Mouse (Mus musculus) embryonic facial prominence, embryonic 10.5 days (tissue): ENCODE measurements around the gene Tead2. TPM values are rescaled to one million over a fixed set of nuclear protein-coding genes. Genes with fewer than 3 reads are reported as not detected.

Experiments used
- DNase-seq: peaks from one replicate; pipeline ENCODE4 v3.0.0-alpha.2; 2017; ENCODE audit warnings: low spot score
- H3K27ac ChIP-seq: fragments of 300-500 bp; sonication (generic); replicated peaks from 2 replicates; pipeline ENCODE4 v1.5.1; 2016; ENCODE audit warnings: mild to moderate bottlenecking
- H3K27me3 ChIP-seq: fragments of 300-500 bp; sonication (generic); replicated peaks from 2 replicates; pipeline ENCODE4 v1.6.1; 2016; ENCODE audit warnings: low read depth, mild to moderate bottlenecking; ENCODE audit not compliant: poor library complexity, severe bottlenecking
- H3K36me3 ChIP-seq: fragments of 300-500 bp; sonication (generic); replicated peaks from 2 replicates; pipeline ENCODE4 v1.6.1; 2016; ENCODE audit warnings: mild to moderate bottlenecking, moderate library complexity
- H3K4me1 ChIP-seq: fragments of 300-500 bp; sonication (generic); 2 replicates; pipeline ENCODE4 v1.6.1; 2016
- H3K4me3 ChIP-seq: fragments of 300-500 bp; sonication (generic); 2 replicates; pipeline ENCODE4 v1.5.1; 2016; ENCODE audit warnings: mild to moderate bottlenecking, moderate library complexity
- H3K9me3 ChIP-seq: fragments of 300-500 bp; sonication (generic); 2 replicates; pipeline ENCODE4 v1.6.1; 2016; ENCODE audit warnings: mild to moderate bottlenecking
- WGBS: fragments of 180-500 bp; shearing (Covaris S2); methylation state at CpG from one replicate; pipeline ENCODE4 v1.1.7; 2016; 5-methylcytosine and 5-hydroxymethylcytosine counted together
- microRNA-seq: library from miRNA; unstranded; fragments of <30 nt; microRNA quantifications from one replicate; pipeline ENCODE4, GENCODE M21; 2017
- polyA plus RNA-seq: library from polyadenylated mRNA; unstranded; fragments of >200 nt; fragmentation: Nextera tagmentation; extraction: Ambion mirVana; gene quantifications from 2 replicates; pipeline ENCODE4 v1.2.1, GENCODE M21; 2016

Gene Tead2
- polyA plus RNA-seq, 1 experiment from 2014 or later = 394 TPM

- Histone ChIP-seq H3K36me3 (no peaks in the 10 kb centered on the region), H3K27ac (no peak overlapping the region), H3K4me3 (no peak overlapping the region), H3K4me1 (peaks cover 7% of the 10 kb centered on the region; the same call in 1 of the 2 replicates), H3K9me3 (no peaks in the 10 kb centered on the region), H3K27me3 (0 out of 2 replicates have a peak, but pooled peaks cover 9% of the 10 kb centered on the region)
- no peak for DNase-seq
- WGBS = 66% methylated on average over 11 of the region's 11 CpGs
Measured at GRCm38 (mm10) chr7:45257063-45257840, 41.7 kb downstream of the Tead2 start.

GRCm38 (mm10) chr7:45259281-45259680 is 43.7 kb downstream of the Tead2 start:
- Histone ChIP-seq H3K36me3 (no peaks in the 10 kb centered on the region), H3K9me3 (no peaks in the 10 kb centered on the region), H3K27ac (no peak overlapping the region), H3K27me3 (0 out of 2 replicates have a peak, but pooled peaks cover 9% of the 10 kb centered on the region), H3K4me3 (no peak overlapping the region), H3K4me1 (peaks cover 16% of the 10 kb centered on the region)
- 82% methylated on average over 8 of the region's 8 CpGs for WGBS
- no peak for DNase-seq

DNA sequence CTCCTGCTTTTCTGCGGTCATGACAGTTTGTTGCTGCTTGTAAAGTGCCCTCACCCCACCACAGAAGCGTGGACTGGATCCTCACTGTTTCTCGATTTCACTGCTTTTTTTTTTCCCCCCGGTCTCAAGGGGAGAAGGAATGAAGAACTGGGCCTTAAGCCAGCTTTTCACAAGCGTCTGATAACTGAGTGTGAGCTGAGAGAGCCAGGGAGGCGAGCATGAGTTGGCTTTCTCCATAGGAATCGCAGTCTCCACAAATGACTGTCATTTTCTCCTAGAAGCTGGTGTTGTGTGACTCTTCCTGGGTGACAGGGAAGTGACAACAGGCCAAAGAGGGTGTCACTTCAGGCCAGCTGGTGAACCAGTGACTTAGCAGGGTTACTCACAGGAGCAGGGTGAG is 46.7 kb downstream of the Tead2 start:
- Histone ChIP-seq H3K4me1 (peaks cover 13% of the 10 kb centered on the region), H3K9me3 (no peaks in the 10 kb centered on the region), H3K36me3 (no peaks in the 10 kb centered on the region), H3K27ac (no peak overlapping the region), H3K27me3 (0 out of 2 replicates have a peak, but pooled peaks cover 5% of the 10 kb centered on the region), H3K4me3 (no peak overlapping the region)
- 76% methylated on average over 7 of the region's 7 CpGs for WGBS
- DNase-seq = no peak

- Histone ChIP-seq H3K9me3 (no peaks in the 10 kb centered on the region), H3K4me1 (peaks cover 14% of the 10 kb centered on the region), H3K4me3 (no peak overlapping the region), H3K27me3 (peaks cover 7% of the 10 kb centered on the region), H3K27ac (no peak overlapping the region), H3K36me3 (no peaks in the 10 kb centered on the region)
- WGBS = 59% methylated on average over 7 of the region's 7 CpGs
- no peak for DNase-seq
Measured at GRCm38 (mm10) chr7:45263006-45263607, 47.6 kb downstream of the Tead2 start.

GRCm38 (mm10) chr7:45264348-45264747 is 48.8 kb downstream of the Tead2 start:
- WGBS = 80% methylated on average over 3 of the region's 3 CpGs
- Histone ChIP-seq H3K4me1 (peaks cover 16% of the 10 kb centered on the region), H3K36me3 (no peaks in the 10 kb centered on the region), H3K9me3 (no peaks in the 10 kb centered on the region), H3K4me3 (no peak overlapping the region), H3K27me3 (peaks cover 14% of the 10 kb centered on the region), H3K27ac (no peak overlapping the region)
- no peak for DNase-seq

DNA sequence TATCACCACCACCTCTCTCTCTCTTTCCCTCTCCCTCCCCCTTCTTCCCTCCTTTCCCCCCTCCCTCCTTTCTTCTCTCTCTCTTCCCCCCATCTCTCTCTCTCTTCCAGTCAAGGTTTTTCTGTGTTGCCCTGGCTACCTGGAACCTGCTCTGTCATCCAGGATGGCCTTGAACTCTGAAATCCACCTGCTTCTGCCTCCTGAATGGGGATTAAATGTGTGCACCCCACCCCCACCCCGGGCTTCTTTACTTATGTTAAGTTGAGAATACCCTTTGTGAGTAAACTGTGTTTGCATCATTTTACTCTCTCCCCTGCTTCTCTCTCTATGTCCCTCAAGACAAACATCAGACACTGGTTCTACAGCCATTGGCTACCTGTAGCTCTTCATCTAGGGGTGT is 50.0 kb downstream of the Tead2 start:
- Histone ChIP-seq H3K27me3 (peaks cover 19% of the 10 kb centered on the region), H3K4me3 (no peak overlapping the region), H3K9me3 (no peaks in the 10 kb centered on the region), H3K4me1 (peaks cover 16% of the 10 kb centered on the region), H3K27ac (no peak overlapping the region), H3K36me3 (no peaks in the 10 kb centered on the region)
- WGBS = 70% methylated on average over 1 of the region's 1 CpGs
- no peak for DNase-seq

- H3K27ac ChIP-seq = no peak overlapping the region
- WGBS = 72% methylated on average over 10 of the region's 10 CpGs
Measured at GRCm38 (mm10) chr7:45272786-45273412, 57.3 kb downstream of the Tead2 start.

GRCm38 (mm10) chr7:45273672-45274071 is 58.1 kb downstream of the Tead2 start:
- WGBS = 88% methylated on average over 8 of the region's 8 CpGs
- H3K4me1 ChIP-seq = peaks cover 10% of the 10 kb centered on the region
- no peaks in the 10 kb centered on the region for H3K36me3 ChIP-seq
- DNase-seq = no peak
- no peak overlapping the region for H3K4me3 ChIP-seq
- H3K27me3 ChIP-seq = peaks cover 30% of the 10 kb centered on the region
- H3K27ac ChIP-seq = no peak overlapping the region
- H3K9me3 ChIP-seq = no peaks in the 10 kb centered on the region

More at GRCm38 (mm10) chr7:45272786-45273412, 57.3 kb downstream of the Tead2 start:
- Histone ChIP-seq H3K36me3 (no peaks in the 10 kb centered on the region), H3K9me3 (no peaks in the 10 kb centered on the region), H3K4me3 (no peak overlapping the region), H3K27me3 (peaks cover 33% of the 10 kb centered on the region), H3K4me1 (peaks cover 14% of the 10 kb centered on the region)
- DNase-seq = no peak

DNA sequence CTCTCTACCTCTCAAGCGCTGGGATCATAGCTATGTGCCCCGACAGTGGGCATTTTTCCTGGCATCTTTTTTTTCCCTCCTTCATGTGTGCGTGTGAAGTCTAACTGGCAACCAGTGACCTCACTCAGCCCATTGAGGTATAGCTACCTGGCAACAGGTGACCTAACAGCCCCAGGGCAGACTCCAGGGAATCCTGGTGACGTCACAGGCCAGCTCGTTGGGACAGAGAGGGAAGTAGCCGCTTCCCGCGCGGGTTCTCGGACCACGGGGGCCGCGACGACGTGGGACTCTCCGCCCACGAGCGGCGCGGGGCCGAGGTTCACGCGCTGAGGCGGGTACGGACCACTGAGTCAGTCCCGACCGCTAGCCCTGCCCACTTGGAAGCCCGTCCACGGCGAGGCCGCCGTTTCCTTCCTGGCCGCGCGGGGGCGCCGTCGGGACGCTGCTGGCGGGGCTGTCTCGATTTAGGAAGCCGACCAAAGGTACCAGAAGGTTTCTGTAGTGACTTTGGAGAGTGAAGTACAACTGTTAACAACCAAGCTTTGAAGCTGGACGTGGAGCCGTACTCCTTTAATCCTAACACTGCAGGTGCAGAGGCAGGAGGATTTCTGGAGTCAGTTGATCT is 61.7 kb downstream of the Tead2 start, which contains the start of gene Slc6a21:
Gene Slc6a21, plus strand, starts transcription at position 378 of the 625 bp plus-strand sequence.
- peak; percentile 79 for DNase-seq
- Histone ChIP-seq H3K4me3 (peak within 1 kb of the TSS; percentile 59), H3K27me3 (peaks cover 31% of the 10 kb centered on the region), H3K4me1 (peaks cover 14% of the 10 kb centered on the region), H3K27ac (peak within 1 kb of the TSS; percentile 5; the same call in 1 of the 2 replicates), H3K36me3 (no peaks in the 10 kb centered on the region), H3K9me3 (no peaks in the 10 kb centered on the region)
- 7% methylated on average over 44 of the region's 44 CpGs for WGBS

Small RNA genes lying within 50 kb of the gene (microRNA-seq; reads per million reads assigned to microRNA genes)
- not detected for gene Mir7055

Other genes starting within 250 kb of the Tead2 start
- gene Cpt1c, start 240.9 kb upstream of the Tead2 start, polyA plus RNA-seq = 18.5 and 18.8 TPM in 2 replicates
- 968 and 991 TPM in 2 replicates for gene Prmt1, start 229.2 kb upstream of the Tead2 start, polyA plus RNA-seq
- gene Irf3, start 218.1 kb upstream of the Tead2 start, polyA plus RNA-seq = 70.3 and 77.5 TPM in 2 replicates
- 87.0 and 90.7 TPM in 2 replicates for gene Bcl2l12, start 217.0 kb upstream of the Tead2 start, polyA plus RNA-seq
- gene Scaf1, start 199.4 kb upstream of the Tead2 start, polyA plus RNA-seq = 46.2 and 47.9 TPM in 2 replicates
- gene Rras, start 197.8 kb upstream of the Tead2 start, polyA plus RNA-seq = 18.8 and 20.3 TPM in 2 replicates
- 13.4 and 14.9 TPM in 2 replicates for gene Prr12, start 162.9 kb upstream of the Tead2 start, polyA plus RNA-seq
- 70.8 and 74.7 TPM in 2 replicates for gene Nosip, start 153.3 kb upstream of the Tead2 start, polyA plus RNA-seq
- gene Prrg2, start 153.1 kb upstream of the Tead2 start, polyA plus RNA-seq = 23.3 and 24.4 TPM in 2 replicates
- 144 and 156 TPM in 2 replicates for gene Rcn3, start 123.5 kb upstream of the Tead2 start, polyA plus RNA-seq
- gene Fcgrt, start 111.9 kb upstream of the Tead2 start, polyA plus RNA-seq = 6.0 and 7.0 TPM in 2 replicates
- gene Rps11, start 91.3 kb upstream of the Tead2 start, polyA plus RNA-seq = 1,885 and 1,917 TPM in 2 replicates
- 1,273 and 1,282 TPM in 2 replicates for gene Rpl13a, start 87.0 kb upstream of the Tead2 start, polyA plus RNA-seq
- 0.31 TPM in 1 of 2 replicates, not detected in the other for gene Gm45713, start 79.5 kb upstream of the Tead2 start, polyA plus RNA-seq
- 0.97 and 1.8 TPM in 2 replicates for gene Flt3l, start 79.3 kb upstream of the Tead2 start, polyA plus RNA-seq
- 99.6 and 103 TPM in 2 replicates for gene Pih1d1, start 61.5 kb upstream of the Tead2 start, polyA plus RNA-seq
- 65.3 and 71.7 TPM in 2 replicates for gene Aldh16a1, start 61.2 kb upstream of the Tead2 start, polyA plus RNA-seq
- 0.74 and 1.2 TPM in 2 replicates for gene Slc17a7, start 51.8 kb upstream of the Tead2 start, polyA plus RNA-seq
- 0.10 and 0.29 TPM in 2 replicates for gene Gfy, start 36.2 kb upstream of the Tead2 start, polyA plus RNA-seq
- gene Pth2, start 34.8 kb upstream of the Tead2 start, polyA plus RNA-seq = not detected in 2 replicates
- 0.62 and 0.67 TPM in 2 replicates for gene Ccdc155, start 10.9 kb upstream of the Tead2 start, polyA plus RNA-seq
- 1.2 and 2.0 TPM in 2 replicates for gene Dkkl1, start 3.6 kb upstream of the Tead2 start, polyA plus RNA-seq
- gene Cd37, start 23.4 kb downstream of the Tead2 start, polyA plus RNA-seq = 0.50 and 0.88 TPM in 2 replicates
- 0.28 and 0.32 TPM in 2 replicates for gene Slc6a16, start 25.3 kb downstream of the Tead2 start, polyA plus RNA-seq
- not detected in 2 replicates for gene Slc6a21, start 61.8 kb downstream of the Tead2 start, polyA plus RNA-seq
- 10.6 and 11.3 TPM in 2 replicates for gene Trpm4, start 118.0 kb downstream of the Tead2 start, polyA plus RNA-seq
- 0.31 and 0.64 TPM in 2 replicates for gene Hrc, start 119.5 kb downstream of the Tead2 start, polyA plus RNA-seq
- gene Ppfia3, start 151.3 kb downstream of the Tead2 start, polyA plus RNA-seq = 5.8 and 7.1 TPM in 2 replicates
- 0.24 and 1.2 TPM in 2 replicates for gene Lin7b, start 154.8 kb downstream of the Tead2 start, polyA plus RNA-seq
- gene Snrnp70, start 180.0 kb downstream of the Tead2 start, polyA plus RNA-seq = 285 and 287 TPM in 2 replicates
- 0.06 TPM in 1 of 2 replicates, not detected in the other for gene Kcna7, start 189.9 kb downstream of the Tead2 start, polyA plus RNA-seq
- gene Ntf5, start 197.9 kb downstream of the Tead2 start, polyA plus RNA-seq = 2.8 TPM in 2 replicates
- 0.24 and 0.70 TPM in 2 replicates for gene Lhb, start 205.1 kb downstream of the Tead2 start, polyA plus RNA-seq
- 44.2 and 45.5 TPM in 2 replicates for gene Gys1, start 219.1 kb downstream of the Tead2 start, polyA plus RNA-seq
- 227 TPM in 2 replicates for gene Ruvbl2, start 222.3 kb downstream of the Tead2 start, polyA plus RNA-seq
- 5,460 and 5,734 TPM in 2 replicates for gene Ftl1, start 244.1 kb downstream of the Tead2 start, polyA plus RNA-seq